Mouse (Mus musculus): Measurements from ENCODE around the gene Tmprss11d.
"Not testable (repeated sequence)": the region's sequence is repeated elsewhere in the genome, so short reads cannot be mapped to it uniquely, and the experiment has no call there.

The Tmprss11d gene

DNA sequence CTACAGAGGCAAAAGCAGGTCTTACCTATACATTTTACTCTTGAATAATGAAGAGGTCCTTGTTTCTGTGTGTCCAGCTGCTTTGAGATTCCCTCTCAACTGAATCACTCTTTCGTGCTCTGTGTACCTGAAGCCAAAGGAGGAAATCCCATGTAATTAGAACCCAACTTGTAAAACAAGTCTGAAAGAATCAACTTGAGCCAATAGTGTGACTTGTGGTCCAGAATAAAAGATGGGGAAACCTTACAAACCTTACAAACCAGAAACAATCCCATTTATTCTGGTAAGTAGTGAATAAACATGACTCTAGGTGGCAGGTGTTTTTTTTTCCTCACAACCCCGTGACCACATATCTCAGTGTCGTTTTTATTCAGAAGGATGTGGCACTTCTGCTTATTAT is at the start of gene Tmprss11d:
TSS of gene Tmprss11d (minus strand) at position 101 of the 400 bp plus-strand sequence.
- no peak for DNase-seq

DNA sequence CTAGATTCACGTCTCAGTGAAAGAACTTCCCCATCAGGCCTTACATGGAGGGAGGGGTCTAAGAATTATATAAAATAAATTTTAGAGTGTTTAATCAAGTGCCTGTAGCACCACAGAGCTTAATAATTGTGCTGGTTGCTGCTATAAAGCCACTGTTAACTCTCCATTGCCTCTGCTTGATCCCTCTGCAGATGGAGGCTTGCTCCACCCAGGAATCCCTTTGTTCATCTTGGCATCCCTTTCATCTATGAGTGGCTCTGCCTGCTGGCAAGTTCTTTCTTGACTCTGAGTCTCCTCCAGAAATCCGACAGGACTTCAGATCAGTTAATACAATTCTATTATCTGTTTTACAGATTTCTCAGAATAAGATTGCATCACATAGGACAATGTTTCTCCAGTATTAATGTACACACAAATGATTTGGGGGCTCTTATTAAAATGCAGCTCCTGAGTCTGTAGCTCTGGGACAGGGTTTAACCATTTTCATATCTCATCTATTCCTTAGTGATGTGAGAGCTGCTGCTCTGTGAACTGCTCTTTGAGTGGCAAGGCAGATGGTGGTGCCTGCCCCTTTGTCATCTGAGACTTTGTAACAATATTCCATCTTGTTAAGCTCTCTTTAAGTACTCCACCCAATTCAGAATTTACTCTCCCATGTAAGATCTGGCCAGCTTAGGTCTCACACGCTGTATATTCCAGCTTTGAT is 48.3 kb upstream of the Tmprss11d start:
- no peak for DNase-seq

DNA sequence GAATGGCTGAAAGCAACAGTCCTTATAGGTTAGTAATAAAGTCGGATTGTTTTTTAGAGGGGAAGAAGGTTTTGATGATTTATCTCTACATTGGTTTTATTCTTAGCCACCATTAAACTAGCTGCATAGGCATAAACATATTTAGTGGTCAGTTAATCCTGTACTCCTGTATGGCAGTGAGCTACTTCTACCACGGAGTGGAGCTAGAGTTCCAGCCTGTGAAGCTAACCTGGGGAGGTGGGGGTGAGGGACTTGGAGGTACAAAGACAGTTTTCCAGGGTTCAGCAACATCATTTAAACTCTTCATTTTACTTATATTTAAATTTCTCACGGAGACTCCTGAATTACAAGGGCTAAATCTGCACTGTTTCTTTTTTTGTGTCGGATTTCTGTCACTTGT is 46.3 kb upstream of the Tmprss11d start:
- no peak for DNase-seq

DNA sequence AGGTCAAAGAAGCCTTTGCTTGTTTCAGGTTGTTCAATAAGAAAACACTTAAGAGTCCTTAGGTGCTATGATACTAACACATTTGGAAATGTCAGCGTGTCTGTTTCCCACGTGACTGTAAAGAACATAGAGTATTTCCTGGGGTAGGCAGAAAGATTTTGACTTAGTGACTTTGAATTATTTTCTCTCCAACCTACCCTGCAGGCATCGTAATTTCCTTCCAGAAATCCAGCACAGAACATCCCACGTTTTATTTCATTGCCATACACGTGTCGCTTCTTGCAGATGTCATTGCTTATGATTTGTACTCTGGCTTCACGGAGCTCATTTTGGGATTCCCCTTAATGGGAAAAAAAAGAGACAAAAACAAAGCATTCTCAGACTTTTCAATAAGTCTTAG is 41.1 kb upstream of the Tmprss11d start:
- no peak for DNase-seq

DNA sequence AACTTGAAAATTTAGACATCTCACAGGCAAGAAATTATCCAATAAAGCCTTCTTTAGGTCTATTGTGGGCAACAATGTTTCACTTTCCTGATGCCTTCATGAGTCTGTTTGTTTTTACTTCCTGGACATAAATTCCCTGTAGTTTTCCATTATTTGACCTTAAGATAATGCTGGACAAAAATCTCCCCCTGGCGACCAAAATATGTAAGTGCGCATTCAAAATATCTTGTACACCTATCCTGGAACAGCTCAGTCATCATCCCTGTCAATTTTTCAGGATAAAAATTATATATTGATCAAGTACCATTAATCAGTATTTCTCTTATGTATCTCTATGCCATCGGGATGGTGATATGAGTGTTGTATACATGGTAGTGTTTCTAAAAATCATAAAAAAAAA is 37.6 kb upstream of the Tmprss11d start:
- DNase-seq: peak; percentile 3 to 15

DNA sequence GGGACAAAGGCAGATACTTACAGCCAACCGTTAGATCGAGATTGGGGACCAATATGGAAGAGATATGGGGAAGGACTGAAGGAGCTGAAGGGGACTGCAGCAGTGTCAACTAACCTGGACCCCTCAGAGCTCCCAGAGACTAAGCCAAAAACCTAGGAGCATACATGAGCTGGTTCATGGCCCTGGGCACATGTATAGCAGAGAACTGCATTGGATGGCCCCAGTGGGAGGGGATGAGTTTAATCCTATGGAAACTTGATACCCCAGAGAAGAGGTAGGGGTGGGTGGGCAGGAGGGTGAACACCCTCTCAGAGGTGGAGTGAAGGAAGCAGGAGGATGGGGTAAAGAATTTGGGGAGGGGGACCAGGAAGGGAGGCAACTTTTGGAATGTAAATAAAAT is 34.7 kb upstream of the Tmprss11d start:
- no peak for DNase-seq

DNA sequence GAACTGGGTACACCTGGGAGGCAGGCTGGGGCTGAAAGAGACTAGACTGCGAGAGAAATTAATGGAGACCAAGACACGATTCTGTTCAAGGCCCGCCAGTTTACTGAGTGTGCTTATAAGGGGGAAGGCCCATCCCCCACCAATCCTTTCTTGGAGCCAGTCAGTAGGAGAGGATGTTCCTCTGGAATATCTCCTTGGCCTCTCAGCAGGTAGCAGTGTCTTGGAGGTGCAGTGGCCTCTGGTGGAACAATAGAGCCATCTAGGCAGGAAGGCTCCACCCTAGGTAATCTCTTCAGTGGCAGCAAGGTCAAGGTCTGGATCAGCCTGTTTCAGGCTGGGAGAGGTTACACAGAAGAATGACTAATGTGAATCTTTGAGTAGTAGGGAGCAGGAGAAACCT is 34.0 kb upstream of the Tmprss11d start:
- no peak for DNase-seq

DNA sequence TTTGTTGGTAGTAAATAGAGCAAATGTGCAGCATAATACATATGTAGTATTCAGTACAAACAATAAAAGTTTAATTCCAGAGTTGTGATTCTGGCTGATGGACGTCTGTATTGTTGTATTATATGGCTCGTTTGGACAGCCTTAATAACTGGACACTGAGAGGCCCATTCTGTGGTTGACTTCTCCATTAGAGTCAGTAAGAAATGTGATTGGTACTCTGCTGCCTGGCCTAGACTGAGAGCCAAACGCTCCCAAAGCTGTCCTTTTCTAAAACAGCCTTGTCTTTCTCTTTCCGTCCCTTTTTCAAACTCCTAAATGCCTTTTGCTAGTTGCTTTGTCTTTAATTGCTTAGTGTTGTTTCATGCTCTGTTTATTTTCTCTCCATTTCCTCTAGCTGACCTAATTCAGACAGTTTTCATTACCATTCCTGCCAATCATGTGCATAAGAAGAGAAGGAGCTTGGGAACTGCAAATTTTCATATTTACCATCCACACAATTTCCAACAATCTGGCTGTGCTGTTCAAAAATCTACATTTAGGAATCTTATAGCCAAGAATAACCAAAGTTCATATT is 13.7 kb downstream of the Tmprss11d start:
- no peak for DNase-seq

DNA sequence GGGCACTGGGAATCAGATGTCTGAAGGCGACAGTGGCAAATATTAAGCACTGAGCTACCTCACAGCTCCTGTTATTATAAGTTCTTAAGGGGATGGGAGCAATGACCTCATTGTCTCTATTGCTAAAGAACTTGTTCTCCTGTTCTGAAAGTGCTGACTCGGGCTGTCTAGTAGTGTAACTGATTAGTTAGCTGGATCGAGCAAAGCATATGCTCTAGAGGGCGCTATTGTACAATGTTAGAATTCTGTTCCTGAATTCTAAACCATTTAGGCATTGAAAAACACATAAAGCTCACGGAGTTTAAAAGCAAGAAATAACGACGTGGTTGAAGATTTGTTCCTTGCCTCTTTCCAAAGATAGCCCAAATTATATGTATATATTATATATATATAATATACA is 20.3 kb downstream of the Tmprss11d start:
- DNase-seq: peak; percentile 19 to 27

DNA sequence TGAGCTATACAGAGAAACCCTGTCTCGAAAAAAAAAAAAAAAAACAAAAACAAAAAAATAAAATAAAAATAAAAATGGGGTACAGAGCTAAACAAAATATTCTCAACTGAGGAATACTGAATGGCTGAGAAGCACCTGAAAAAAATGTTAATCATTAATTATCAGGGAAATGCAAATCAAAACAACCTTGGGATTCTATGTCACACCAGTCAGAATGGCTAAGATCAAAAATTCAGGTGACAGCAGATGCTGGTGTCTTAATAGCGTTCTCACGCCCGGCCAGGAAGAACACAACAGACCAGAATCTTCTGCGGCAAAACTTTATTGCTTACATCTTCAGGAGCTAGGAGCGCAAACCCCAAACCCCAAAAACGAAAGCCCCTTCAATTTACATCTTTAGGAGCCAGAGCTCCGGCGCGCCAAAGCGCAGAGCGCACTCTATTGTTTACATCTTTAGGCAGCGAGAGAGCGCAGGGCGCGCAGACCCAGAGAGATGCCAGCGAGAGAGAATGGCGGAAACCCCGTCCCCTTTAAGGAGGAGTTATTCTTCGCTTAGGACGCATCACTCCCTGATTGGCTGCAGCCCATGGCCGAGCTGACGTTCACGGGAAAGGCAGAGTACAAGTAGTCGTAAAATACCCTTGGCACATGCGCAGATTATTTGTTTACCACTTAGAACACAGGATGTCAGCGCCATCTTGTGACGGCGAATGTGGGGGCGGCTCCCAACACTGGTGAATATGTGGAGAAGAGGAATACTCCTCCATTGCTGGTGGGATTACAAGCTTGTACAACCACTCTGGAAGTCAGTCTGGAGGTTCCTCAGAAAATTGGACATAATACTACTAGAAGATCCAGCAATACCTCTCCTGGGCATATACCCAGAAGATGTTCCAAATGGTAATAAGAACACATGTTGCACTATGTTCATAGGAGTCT is 54.9 kb downstream of the Tmprss11d start:
- DNase-seq: not testable (repeated sequence)

DNA sequence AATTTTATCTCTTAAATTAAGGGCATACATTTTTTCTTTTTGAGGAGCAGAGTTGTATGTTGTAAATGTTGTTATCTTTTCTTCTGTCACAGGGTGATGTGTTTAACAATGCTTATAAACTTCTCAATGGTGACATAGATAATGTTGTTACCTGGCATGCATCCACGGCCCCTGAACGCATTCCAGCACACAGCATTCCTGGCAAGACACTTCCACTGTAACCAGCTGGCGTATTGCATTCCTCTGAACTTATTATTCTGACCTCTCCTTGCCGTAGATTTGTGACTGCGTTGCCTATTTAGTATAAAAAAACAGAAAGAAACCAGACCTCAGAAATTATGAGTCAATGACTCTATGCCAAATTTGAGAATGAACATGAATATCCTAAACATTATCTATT is 67.1 kb downstream of the Tmprss11d start:
- DNase-seq: no peak

DNA sequence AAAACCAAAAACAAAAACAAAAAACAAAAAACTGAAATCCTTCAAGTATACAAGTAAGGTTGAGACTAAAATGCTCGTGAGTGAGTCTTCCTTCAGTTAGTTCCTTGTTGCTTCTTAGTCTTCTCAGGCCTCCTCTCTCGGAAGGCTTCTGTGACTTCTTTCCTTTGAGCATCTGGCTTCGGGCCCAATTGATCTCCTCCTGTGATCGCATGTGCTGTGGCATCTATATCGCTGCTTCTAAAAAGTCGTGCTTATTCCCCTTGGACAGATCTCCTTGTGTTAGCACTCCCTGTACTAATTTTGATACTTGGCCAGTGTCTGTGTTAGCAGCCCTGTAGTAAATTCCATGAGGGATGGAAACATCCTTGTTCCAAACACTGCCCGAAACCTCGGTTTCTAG is 69.3 kb downstream of the Tmprss11d start:
- no peak for DNase-seq

DNA sequence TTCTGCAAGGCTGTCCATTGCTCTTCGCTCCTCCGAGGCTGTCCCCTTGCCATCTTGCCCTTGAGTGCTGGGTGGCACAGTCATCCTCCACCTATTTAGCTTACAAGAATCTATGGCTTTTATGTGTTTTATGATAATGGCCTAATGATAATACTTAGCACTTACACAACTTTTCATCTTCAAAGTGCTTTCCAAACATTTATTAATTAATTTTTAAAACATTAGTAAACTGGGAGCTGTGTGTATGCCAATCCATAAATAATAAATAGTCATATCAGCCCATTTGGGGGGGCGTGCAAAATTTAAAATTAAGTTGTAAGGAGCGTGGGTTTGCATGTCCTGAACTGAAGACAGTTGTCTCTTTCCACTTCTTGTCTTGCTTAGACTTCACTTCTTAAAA is 84.0 kb downstream of the Tmprss11d start, which contains the start of gene Tmprss11c:
TSS of gene Tmprss11c (minus strand) at position 101 of the 400 bp plus-strand sequence.
- DNase-seq: no peak
